Mouse (Mus musculus) limb, embryonic 13.5 days (tissue): Measurements from ENCODE around the gene Zbtb8b. TPM values are rescaled to one million over a fixed set of nuclear protein-coding genes. Genes with fewer than 3 reads are reported as not detected.

Experiments
- ATAC-seq: fragments of 200-750 bp; cut with Nextera tagmentation; 2 replicates; pipeline ENCODE4 v1.8.0; 2017; ENCODE audit warnings: low read depth, moderate number of reproducible peaks, moderate TSS enrichment; ENCODE audit not compliant: low FRiP score
- H3K27ac ChIP-seq: fragments of 300-500 bp; sonication (generic); 2 replicates; pipeline ENCODE4 v1.5.1; 2015; ENCODE audit warnings: inconsistent platforms, mild to moderate bottlenecking, moderate library complexity
- H3K27me3 ChIP-seq: fragments of 300-500 bp; sonication (generic); 2 replicates; pipeline ENCODE4 v1.6.1; 2015; ENCODE audit warnings: mild to moderate bottlenecking, inconsistent platforms
- H3K36me3 ChIP-seq: fragments of 300-500 bp; sonication (generic); 2 replicates; pipeline ENCODE4 v1.6.1; 2015; ENCODE audit warnings: inconsistent platforms, mild to moderate bottlenecking, moderate library complexity
- H3K4me1 ChIP-seq: fragments of 300-500 bp; sonication (generic); 2 replicates; pipeline ENCODE4 v1.6.1; 2015; ENCODE audit warnings: inconsistent platforms
- H3K4me2 ChIP-seq: fragments of 300-500 bp; sonication (generic); replicated peaks from 2 replicates; pipeline ENCODE4 v1.6.1; 2015; ENCODE audit warnings: inconsistent platforms, mild to moderate bottlenecking, moderate library complexity
- H3K4me3 ChIP-seq: fragments of 300-500 bp; sonication (generic); 2 replicates; pipeline ENCODE4 v1.5.1; 2015; ENCODE audit warnings: moderate library complexity, mild to moderate bottlenecking, inconsistent platforms
- H3K9ac ChIP-seq: fragments of 300-500 bp; sonication (generic); 2 replicates; pipeline ENCODE4 v1.6.1; 2015; ENCODE audit warnings: mild to moderate bottlenecking, inconsistent platforms
- H3K9me3 ChIP-seq: fragments of 300-500 bp; sonication (generic); 2 replicates; pipeline ENCODE4 v1.6.1; 2016; ENCODE audit warnings: inconsistent platforms
- WGBS: fragments of 180-500 bp; shearing (Covaris S2); methylation state at CpG from one replicate; pipeline ENCODE4 v1.1.7; 2015; 5-methylcytosine and 5-hydroxymethylcytosine counted together
- polyA plus RNA-seq: library from polyadenylated mRNA; unstranded; fragments of >200 nt; fragmentation: Nextera tagmentation; extraction: Ambion mirVana; gene quantifications from 2 replicates; pipeline ENCODE4 v1.2.1, GENCODE M21; 2015

Gene Zbtb8b
- polyA plus RNA-seq, 1 experiment from 2014 or later: 1.9 TPM

- H3K27ac ChIP-seq: no peak overlapping the region
- no peak overlapping the region for H3K4me3 ChIP-seq
- 59% methylated on average over 5 of the region's 5 CpGs for WGBS
- no peaks in the 10 kb centered on the region for H3K4me1 ChIP-seq
- no peak overlapping the region for H3K4me2 ChIP-seq
- H3K9me3 ChIP-seq: no peaks in the 10 kb centered on the region
- H3K36me3 ChIP-seq: no peaks in the 10 kb centered on the region
- ATAC-seq: no peak
- no peak overlapping the region for H3K9ac ChIP-seq
- H3K27me3 ChIP-seq: no peaks in the 10 kb centered on the region
Observed at GRCm38 (mm10) chr4:129456126-129456525, 15.5 kb upstream of the Zbtb8b start.

GRCm38 (mm10) chr4:129455265-129455664, 14.6 kb upstream of the Zbtb8b start:
- no peaks in the 10 kb centered on the region for H3K4me1 ChIP-seq
- no peaks in the 10 kb centered on the region for H3K36me3 ChIP-seq
- H3K4me3 ChIP-seq: no peak overlapping the region
- H3K4me2 ChIP-seq: no peak overlapping the region
- H3K9me3 ChIP-seq: no peaks in the 10 kb centered on the region
- WGBS: 5% methylated on average over 5 of the region's 5 CpGs
- peak; percentile 73; the same call in 1 of the 2 replicates for ATAC-seq
- H3K27ac ChIP-seq: no peak overlapping the region
- H3K27me3 ChIP-seq: no peaks in the 10 kb centered on the region
- no peak overlapping the region for H3K9ac ChIP-seq

- WGBS: 64% methylated on average over 15 of the region's 15 CpGs
- H3K4me2 ChIP-seq: no peak overlapping the region
- ATAC-seq: no peak
- no peak overlapping the region for H3K27ac ChIP-seq
- H3K27me3 ChIP-seq: no peaks in the 10 kb centered on the region
- no peaks in the 10 kb centered on the region for H3K36me3 ChIP-seq
- no peaks in the 10 kb centered on the region for H3K4me1 ChIP-seq
- H3K4me3 ChIP-seq: no peak overlapping the region
- H3K9ac ChIP-seq: no peak overlapping the region
- H3K9me3 ChIP-seq: no peaks in the 10 kb centered on the region
Observed at GRCm38 (mm10) chr4:129451471-129452169, 11.0 kb upstream of the Zbtb8b start.

DNA sequence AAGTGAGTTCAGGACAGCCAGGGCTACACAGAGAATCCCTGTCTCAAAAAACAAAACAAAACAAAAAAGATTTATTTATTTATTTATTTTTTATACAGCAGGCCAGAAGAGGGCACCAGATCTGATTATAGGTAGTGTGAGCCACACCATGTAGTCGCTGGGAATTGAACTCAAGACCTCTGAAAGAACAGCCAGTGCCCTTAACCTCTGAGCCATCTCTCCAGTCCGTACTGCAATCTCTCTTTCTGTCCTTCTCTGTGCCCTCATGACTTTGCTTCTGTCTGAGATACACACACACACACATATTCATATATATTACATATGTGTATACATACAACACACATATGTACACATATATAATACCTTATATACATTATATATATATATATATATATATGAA, 10.2 kb upstream of the Zbtb8b start:
- 80% methylated on average over 2 of the region's 2 CpGs for WGBS
- Histone ChIP-seq H3K4me1 (no peaks in the 10 kb centered on the region), H3K9me3 (no peaks in the 10 kb centered on the region)

GRCm38 (mm10) chr4:129448713-129449112, 8.1 kb upstream of the Zbtb8b start:
- Histone ChIP-seq H3K4me3 (no peak overlapping the region), H3K9me3 (no peaks in the 10 kb centered on the region), H3K36me3 (no peaks in the 10 kb centered on the region), H3K4me2 (no peak overlapping the region), H3K9ac (no peak overlapping the region), H3K27me3 (no peaks in the 10 kb centered on the region), H3K27ac (no peak overlapping the region), H3K4me1 (no peaks in the 10 kb centered on the region)
- ATAC-seq: no peak
- 82% methylated on average over 6 of the region's 6 CpGs for WGBS

More for the DNA sequence above, 10.2 kb upstream of the Zbtb8b start:
- Histone ChIP-seq H3K4me3 (no peak overlapping the region), H3K27me3 (no peaks in the 10 kb centered on the region), H3K36me3 (no peaks in the 10 kb centered on the region), H3K4me2 (no peak overlapping the region), H3K27ac (no peak overlapping the region), H3K9ac (no peak overlapping the region)
- ATAC-seq: no peak

GRCm38 (mm10) chr4:129447778-129448563, 7.3 kb upstream of the Zbtb8b start:
- no peaks in the 10 kb centered on the region for H3K36me3 ChIP-seq
- WGBS: 82% methylated on average over 11 of the region's 11 CpGs
- no peak overlapping the region for H3K27ac ChIP-seq

DNA sequence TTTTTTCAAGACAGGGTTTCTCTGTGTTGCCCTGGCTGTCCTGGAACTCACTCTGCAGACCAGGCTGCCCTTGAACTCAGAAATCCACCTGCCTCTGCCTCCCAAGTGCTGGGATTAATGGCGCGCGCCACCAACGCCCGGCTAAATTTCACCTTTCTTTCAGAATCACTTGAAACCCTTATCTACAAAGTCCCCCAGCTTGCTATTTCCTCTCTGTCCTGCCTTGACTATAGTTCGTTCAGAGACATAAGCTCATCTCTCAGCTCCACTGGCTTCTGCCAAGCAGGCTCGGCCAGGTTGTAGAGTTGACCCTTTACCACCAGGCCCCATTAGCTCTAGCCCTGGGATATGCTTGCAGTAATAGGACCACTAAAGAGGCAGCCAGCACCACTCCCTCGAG, 6.7 kb upstream of the Zbtb8b start:
- H3K4me3 ChIP-seq: no peak overlapping the region
- H3K9ac ChIP-seq: no peak overlapping the region
- 83% methylated on average over 8 of the region's 8 CpGs for WGBS
- no peak for ATAC-seq
- no peaks in the 10 kb centered on the region for H3K9me3 ChIP-seq
- H3K27me3 ChIP-seq: peaks cover 12% of the 10 kb centered on the region
- no peaks in the 10 kb centered on the region for H3K4me1 ChIP-seq
- H3K27ac ChIP-seq: no peak overlapping the region
- H3K4me2 ChIP-seq: no peak overlapping the region
- no peaks in the 10 kb centered on the region for H3K36me3 ChIP-seq

More at GRCm38 (mm10) chr4:129447778-129448563, 7.3 kb upstream of the Zbtb8b start:
- ATAC-seq: no peak
- no peak overlapping the region for H3K9ac ChIP-seq
- peaks cover 6% of the 10 kb centered on the region for H3K27me3 ChIP-seq
- H3K4me2 ChIP-seq: no peak overlapping the region
- no peaks in the 10 kb centered on the region for H3K4me1 ChIP-seq
- no peaks in the 10 kb centered on the region for H3K9me3 ChIP-seq
- H3K4me3 ChIP-seq: no peak overlapping the region

DNA sequence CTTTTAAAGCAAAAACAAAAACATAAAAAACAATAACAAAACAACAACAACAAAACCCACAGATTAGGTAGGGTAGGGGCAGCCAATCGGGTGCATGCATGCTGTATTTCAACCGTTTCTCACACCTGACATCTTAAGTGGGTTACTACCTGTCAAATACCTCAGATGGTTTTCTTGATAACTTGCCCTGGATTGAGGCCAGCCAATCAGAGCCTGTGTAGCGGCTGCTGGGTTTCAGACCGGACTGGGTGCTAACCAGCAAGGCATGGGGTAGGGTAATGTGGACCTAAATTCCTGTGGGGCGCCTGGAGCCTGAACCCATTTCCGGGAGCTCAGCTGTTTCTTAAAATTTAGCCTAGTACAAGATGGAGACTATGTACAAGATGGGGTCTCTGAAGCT, 492 bp upstream of the Zbtb8b start:
- Histone ChIP-seq H3K4me2 (peak overlapping the region; percentile 71), H3K9ac (no peak overlapping the region), H3K27ac (no peak overlapping the region), H3K4me3 (peak overlapping the region; percentile 48), H3K27me3 (peaks cover 46% of the 10 kb centered on the region), H3K4me1 (peaks cover 10% of the 10 kb centered on the region), H3K36me3 (no peaks in the 10 kb centered on the region), H3K9me3 (no peaks in the 10 kb centered on the region)
- ATAC-seq: no peak
- 32% methylated on average over 6 of the region's 6 CpGs for WGBS

- Histone ChIP-seq H3K27ac (no peak overlapping the region), H3K9me3 (no peaks in the 10 kb centered on the region), H3K4me3 (no peak overlapping the region), H3K4me2 (no peak overlapping the region), H3K27me3 (no peaks in the 10 kb centered on the region), H3K4me1 (no peaks in the 10 kb centered on the region), H3K36me3 (no peaks in the 10 kb centered on the region), H3K9ac (no peak overlapping the region)
- ATAC-seq: no peak
- WGBS: 73% methylated on average over 5 of the region's 5 CpGs
Observed at GRCm38 (mm10) chr4:129418321-129418720, 22.3 kb downstream of the Zbtb8b start.

GRCm38 (mm10) chr4:129416478-129416877, 24.2 kb downstream of the Zbtb8b start:
- Histone ChIP-seq H3K27ac (no peak overlapping the region), H3K27me3 (no peaks in the 10 kb centered on the region), H3K36me3 (no peaks in the 10 kb centered on the region), H3K4me3 (no peak overlapping the region), H3K9ac (no peak overlapping the region), H3K9me3 (no peaks in the 10 kb centered on the region), H3K4me1 (no peaks in the 10 kb centered on the region), H3K4me2 (no peak overlapping the region)
- no peak for ATAC-seq
- WGBS: 78% methylated on average over 5 of the region's 5 CpGs

GRCm38 (mm10) chr4:129415892-129416291, 24.8 kb downstream of the Zbtb8b start:
- Histone ChIP-seq H3K4me3 (no peak overlapping the region), H3K9me3 (no peaks in the 10 kb centered on the region), H3K9ac (no peak overlapping the region), H3K27ac (no peak overlapping the region), H3K4me1 (no peaks in the 10 kb centered on the region), H3K36me3 (no peaks in the 10 kb centered on the region), H3K4me2 (no peak overlapping the region), H3K27me3 (no peaks in the 10 kb centered on the region)
- 93% methylated on average over 5 of the region's 5 CpGs for WGBS
- ATAC-seq: no peak

- H3K36me3 ChIP-seq: no peaks in the 10 kb centered on the region
- peaks cover 18% of the 10 kb centered on the region; the same call in 1 of the 2 replicates for H3K27me3 ChIP-seq
- no peak overlapping the region for H3K27ac ChIP-seq
- ATAC-seq: no peak
- no peak overlapping the region for H3K9ac ChIP-seq
- no peak overlapping the region for H3K4me2 ChIP-seq
- no peak overlapping the region for H3K4me3 ChIP-seq
- H3K4me1 ChIP-seq: peaks cover 8% of the 10 kb centered on the region; the same call in 1 of the 2 replicates
- H3K9me3 ChIP-seq: no peaks in the 10 kb centered on the region
Observed at GRCm38 (mm10) chr4:129410991-129411390, 29.7 kb downstream of the Zbtb8b start.
